Mouse (Mus musculus) small intestine, adult 2 months (tissue): Measurements from ENCODE around the gene Trp63. TPM values are rescaled to one million over a fixed set of nuclear protein-coding genes. Genes with fewer than 3 reads are reported as not detected.

Source experiments
- H3K27ac ChIP-seq: fragments of 200-500 bp; 2 replicates; pipeline ENCODE4 v1.5.1; 2012; ENCODE audit warnings: low read depth, low read length, control low read depth, inconsistent platforms; ENCODE audit not compliant: insufficient read depth
- H3K27me3 ChIP-seq: fragments of 200-500 bp; 2 replicates; pipeline ENCODE4 v1.6.1; 2012; ENCODE audit warnings: mild to moderate bottlenecking, moderate library complexity, low read length, inconsistent platforms; ENCODE audit not compliant: control insufficient read depth, insufficient read depth
- H3K36me3 ChIP-seq: fragments of 200-500 bp; 2 replicates; pipeline ENCODE4 v1.6.1; 2012; ENCODE audit warnings: mild to moderate bottlenecking, low read length, control low read depth, inconsistent platforms; ENCODE audit not compliant: control insufficient read depth, insufficient read depth
- H3K4me1 ChIP-seq: fragments of 200-500 bp; 2 replicates; pipeline ENCODE4 v1.6.1; 2012; ENCODE audit warnings: low read length, inconsistent platforms, mixed read lengths; ENCODE audit not compliant: control insufficient read depth, insufficient read depth, insufficient read length
- H3K4me3 ChIP-seq: fragments of 200-500 bp; 2 replicates; pipeline ENCODE4 v1.5.1; 2012; ENCODE audit warnings: low read depth, mild to moderate bottlenecking, control low read depth, inconsistent platforms, low read length, moderate library complexity
- CTCF ChIP-seq: fragments of 200-500 bp; IDR thresholded peaks from 2 replicates; pipeline ENCODE4 v1.5.1; 2012; ENCODE audit warnings: low read depth, mild to moderate bottlenecking, control low read depth, inconsistent platforms, low read length, moderate library complexity, mixed read lengths; ENCODE audit not compliant: insufficient replicate concordance, insufficient read length; ENCODE audit errors: extremely low read depth
- POLR2A ChIP-seq: fragments of 200-500 bp; IDR thresholded peaks from 2 replicates; pipeline ENCODE4 v1.6.1; 2012; ENCODE audit warnings: low read depth, mild to moderate bottlenecking, control low read depth, inconsistent platforms, low read length, moderate library complexity
- WGBS: fragments of 180-500 bp; shearing (Covaris S2); methylation state at CpG from one replicate; pipeline ENCODE4 v1.1.7; 2018; 5-methylcytosine and 5-hydroxymethylcytosine counted together
- polyA plus RNA-seq: library from polyadenylated mRNA; depleted of rRNA; stranded (reverse); fragments of >200 nt; gene quantifications from 2 replicates; pipeline ENCODE4 v1.2.3, GENCODE M21; 2012

The Trp63 gene
- polyA plus RNA-seq, 1 experiment, result 0.05 TPM

DNA sequence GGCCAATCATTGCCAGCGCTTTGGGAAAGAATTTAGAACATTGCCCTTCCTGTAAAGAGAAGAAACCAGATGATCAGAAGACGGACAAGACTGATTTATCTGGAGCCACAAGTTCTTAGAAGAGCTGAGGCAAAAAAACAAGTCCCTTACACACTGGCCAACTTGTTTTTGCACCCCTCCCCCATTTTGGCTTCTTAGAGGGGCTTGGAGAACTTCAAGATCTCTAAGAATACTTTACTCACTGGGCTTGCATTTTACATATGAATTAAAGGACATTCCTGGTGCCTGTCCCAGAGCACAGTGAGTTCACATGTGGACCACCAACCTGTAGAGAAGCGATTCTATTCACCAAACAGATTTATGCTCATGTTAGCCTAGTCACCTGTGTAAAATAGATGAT, 53.3 kb downstream of the Trp63 start:
- WGBS, result 79% methylated on average over 3 of the region's 3 CpGs
- no peak for TF ChIP-seq CTCF
- no peak for TF ChIP-seq POLR2A
- H3K36me3 ChIP-seq, result no peaks in the 10 kb centered on the region
- no peak overlapping the region for H3K4me3 ChIP-seq
- H3K27me3 ChIP-seq, result no peaks in the 10 kb centered on the region
- H3K4me1 ChIP-seq, result no peaks in the 10 kb centered on the region
- H3K27ac ChIP-seq, result no peak overlapping the region

GRCm38 (mm10) chr16:25737623-25738050, 54.1 kb downstream of the Trp63 start:
- WGBS, result 77% methylated on average over 6 of the region's 6 CpGs
- no peak for TF ChIP-seq POLR2A
- no peak for TF ChIP-seq CTCF
- no peak overlapping the region for H3K27ac ChIP-seq
- H3K36me3 ChIP-seq, result no peaks in the 10 kb centered on the region
- H3K4me1 ChIP-seq, result no peaks in the 10 kb centered on the region
- no peak overlapping the region for H3K4me3 ChIP-seq
- H3K27me3 ChIP-seq, result no peaks in the 10 kb centered on the region

- Histone ChIP-seq H3K27ac (no peak overlapping the region), H3K27me3 (no peaks in the 10 kb centered on the region), H3K4me1 (no peaks in the 10 kb centered on the region), H3K4me3 (no peak overlapping the region), H3K36me3 (no peaks in the 10 kb centered on the region)
- WGBS, result 46% methylated on average over 3 of the region's 3 CpGs
- no peak for TF ChIP-seq POLR2A
- TF ChIP-seq CTCF, result no peak
These were observed 63.2 kb downstream of the Trp63 start for GRCm38 (mm10) chr16:25746807-25747206.

GRCm38 (mm10) chr16:25751866-25752265, 68.3 kb downstream of the Trp63 start:
- TF ChIP-seq CTCF (no peak), POLR2A (no peak)
- no peaks in the 10 kb centered on the region for H3K36me3 ChIP-seq
- no peak overlapping the region for H3K4me3 ChIP-seq
- H3K27me3 ChIP-seq, result no peaks in the 10 kb centered on the region
- no peak overlapping the region for H3K27ac ChIP-seq
- H3K4me1 ChIP-seq, result no peaks in the 10 kb centered on the region
- 89% methylated on average over 11 of the region's 11 CpGs for WGBS

DNA sequence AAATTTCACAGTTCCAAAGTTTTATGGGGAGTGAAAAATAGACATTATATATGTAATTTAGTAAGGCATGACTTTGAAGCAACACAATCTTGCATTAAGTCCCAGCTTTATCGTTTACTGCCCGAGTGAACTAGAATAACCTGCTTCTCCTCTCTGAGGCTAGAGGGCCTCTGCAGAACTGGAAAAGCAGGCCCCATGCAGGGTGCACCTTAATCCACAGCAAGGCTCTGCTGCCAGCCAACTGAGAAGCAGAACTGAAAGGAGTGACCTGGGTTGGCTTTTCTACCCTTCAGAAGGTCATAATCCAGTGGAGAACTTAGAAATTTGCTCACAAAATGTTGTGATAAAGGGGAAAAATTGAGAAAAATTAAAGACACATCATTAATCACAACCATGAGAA, 74.5 kb downstream of the Trp63 start:
- Histone ChIP-seq H3K36me3 (no peaks in the 10 kb centered on the region), H3K4me3 (no peak overlapping the region), H3K27me3 (no peaks in the 10 kb centered on the region), H3K27ac (no peak overlapping the region), H3K4me1 (no peaks in the 10 kb centered on the region)
- no peak for TF ChIP-seq CTCF
- TF ChIP-seq POLR2A, result no peak
- WGBS, result 28% methylated on average over 2 of the region's 2 CpGs

DNA sequence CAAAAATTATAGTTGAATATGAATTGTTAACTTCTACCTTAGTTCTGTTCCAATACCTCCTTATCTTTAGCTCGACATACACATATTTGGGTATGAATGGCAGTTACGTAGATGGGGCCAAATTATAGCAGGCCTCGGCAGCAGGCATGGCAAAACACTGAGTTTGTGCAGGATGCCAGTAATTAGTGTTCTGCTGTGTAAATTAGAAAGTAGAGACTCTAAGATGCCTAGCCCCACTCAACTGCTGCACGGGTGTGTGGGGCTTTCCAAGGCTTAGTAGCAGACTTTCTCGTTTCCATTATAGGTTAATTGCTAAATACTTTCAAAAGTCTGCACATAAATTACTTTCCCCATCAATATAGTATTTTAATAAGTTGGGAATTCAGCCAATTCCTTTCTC, 82.0 kb downstream of the Trp63 start:
- TF ChIP-seq CTCF (no peak), POLR2A (no peak)
- WGBS, result 83% methylated on average over 5 of the region's 5 CpGs
- no peaks in the 10 kb centered on the region for H3K4me1 ChIP-seq

DNA sequence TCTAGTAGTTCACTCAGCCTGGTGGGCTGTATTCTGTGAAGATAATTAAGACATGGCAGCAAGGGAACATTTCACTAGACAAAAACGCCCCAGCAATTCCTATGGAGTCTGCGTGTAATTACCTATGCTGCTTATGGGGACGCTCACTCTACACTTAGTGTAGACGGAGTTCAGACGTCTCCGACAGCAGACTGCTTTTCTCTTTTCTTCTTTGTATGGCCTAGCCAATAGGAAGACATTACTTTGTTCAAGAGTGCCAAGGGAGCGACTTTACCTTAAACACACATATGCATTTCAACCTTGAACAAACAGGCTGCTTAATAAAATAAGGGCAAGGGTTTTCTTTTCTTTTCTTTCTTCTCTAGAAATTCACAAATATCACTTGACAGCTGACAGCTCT, 91.0 kb downstream of the Trp63 start:
- WGBS, result 67% methylated on average over 7 of the region's 7 CpGs
- no peak for TF ChIP-seq CTCF
- TF ChIP-seq POLR2A, result no peak
- no peaks in the 10 kb centered on the region for H3K4me1 ChIP-seq
- H3K4me3 ChIP-seq, result no peak overlapping the region
- H3K27ac ChIP-seq, result no peak overlapping the region
- H3K27me3 ChIP-seq, result no peaks in the 10 kb centered on the region
- H3K36me3 ChIP-seq, result no peaks in the 10 kb centered on the region

More for the DNA sequence above, 82.0 kb downstream of the Trp63 start:
- Histone ChIP-seq H3K4me3 (no peak overlapping the region), H3K27ac (no peak overlapping the region), H3K36me3 (no peaks in the 10 kb centered on the region), H3K27me3 (no peaks in the 10 kb centered on the region)

GRCm38 (mm10) chr16:25777501-25777900, 93.9 kb downstream of the Trp63 start:
- no peaks in the 10 kb centered on the region for H3K27me3 ChIP-seq
- TF ChIP-seq CTCF, result no peak
- no peak for TF ChIP-seq POLR2A
- no peaks in the 10 kb centered on the region for H3K36me3 ChIP-seq
- no peak overlapping the region for H3K27ac ChIP-seq
- 74% methylated on average over 1 of the region's 1 CpGs for WGBS
- no peaks in the 10 kb centered on the region for H3K4me1 ChIP-seq
- H3K4me3 ChIP-seq, result no peak overlapping the region
